Mouse (Mus musculus) thymus, adult 2 months (tissue): Measurements from ENCODE around the gene Adap1.

ENCODE experiments used
- CTCF ChIP-seq: fragments of 200-500 bp; IDR thresholded peaks from 2 replicates; pipeline ENCODE4 v1.5.1; 2012; ENCODE audit warnings: mild to moderate bottlenecking, control low read depth, low read length, moderate library complexity, borderline replicate concordance; ENCODE audit not compliant: control insufficient read depth, poor library complexity, insufficient read depth; ENCODE audit errors: extremely low read depth
- POLR2A ChIP-seq: fragments of 200-500 bp; IDR thresholded peaks from 2 replicates; pipeline ENCODE4 v1.6.1; 2012; ENCODE audit warnings: mild to moderate bottlenecking, low read length, control low read depth, moderate library complexity; ENCODE audit not compliant: control insufficient read depth, poor library complexity, insufficient read depth; ENCODE audit errors: extremely low read depth

DNA sequence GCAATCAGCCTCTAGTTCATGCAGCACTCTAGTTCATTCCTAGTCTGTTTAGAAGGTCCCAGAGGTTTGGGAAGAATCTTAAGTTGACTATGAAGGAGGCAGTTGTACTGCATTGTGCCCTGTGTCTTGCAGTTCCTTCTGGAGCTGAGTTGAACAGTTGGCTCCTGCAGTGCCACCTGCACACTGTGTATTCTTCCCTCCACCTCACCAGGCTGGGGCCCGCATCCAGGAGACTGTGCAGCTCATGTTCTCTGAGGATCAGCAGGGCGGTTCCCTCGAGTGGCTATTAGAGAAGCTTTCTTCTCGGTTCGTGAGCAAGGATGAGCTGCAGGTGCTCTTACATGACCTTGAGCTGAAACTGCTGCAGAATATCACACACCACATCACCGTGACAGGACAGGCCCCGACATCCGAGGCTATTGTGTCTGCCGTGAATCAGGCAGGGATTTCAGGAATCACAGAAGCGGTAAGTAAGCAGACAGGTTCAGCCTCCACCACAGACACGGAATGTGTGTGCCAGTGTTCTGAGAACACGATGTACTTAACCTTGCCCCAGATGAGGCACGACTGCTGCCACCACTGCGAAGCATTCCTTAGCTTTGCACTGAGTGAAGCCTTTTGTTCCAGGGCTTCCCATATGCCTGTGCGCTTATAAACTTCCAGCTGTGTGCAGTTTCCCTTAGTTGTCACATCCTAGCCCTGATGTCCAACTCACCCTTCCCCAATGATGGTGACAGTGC is 84.2 kb downstream of the Adap1 start:
- TF ChIP-seq CTCF: no peak
- no peak for TF ChIP-seq POLR2A
